In the genomic region with DNA sequence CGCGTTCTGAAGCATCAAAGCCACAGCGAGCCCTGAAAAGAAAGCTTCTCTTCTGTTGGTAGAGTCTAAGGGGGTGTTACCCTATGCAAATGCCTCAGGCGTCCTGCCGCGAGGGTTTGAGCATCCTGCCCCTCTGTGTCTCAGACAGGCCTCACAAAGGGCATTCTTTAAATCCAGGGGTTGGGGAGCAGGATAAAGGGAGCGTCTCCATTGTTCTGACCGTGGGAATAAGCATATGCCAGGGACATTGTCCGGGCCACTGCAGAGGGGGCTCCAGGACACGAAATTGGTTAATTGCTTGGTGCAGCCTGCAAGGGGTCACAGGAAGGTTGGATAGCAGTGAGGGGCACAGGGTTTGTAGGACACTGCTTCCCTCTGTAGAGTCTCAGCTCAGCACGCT, we compare ENCODE assay signal across 8 mouse cellular contexts.
DNase-seq lines count a peak whose midpoint lies in the region; ATAC-seq and TF ChIP-seq lines count a peak whose summit lies in the region.

No protein-coding gene starts in this region.

- peak overlapping the region; percentile 3; the same call in 1 of the 2 replicates for H3K9ac ChIP-seq in lung, embryonic 16.5 days (ENCODE audit: low read length)
- no peak overlapping the region for H3K9ac ChIP-seq in forebrain, embryonic 12.5 days
- no peak overlapping the region for H3K9ac ChIP-seq in liver, embryonic 13.5 days
- H3K9ac ChIP-seq in stomach, postnatal 0 days (ENCODE audit: low read length), result no peak overlapping the region

- H3K27ac ChIP-seq in lung, embryonic 16.5 days (ENCODE audit: low read length), result no peak overlapping the region
- peak overlapping the region; percentile 73 for H3K27ac ChIP-seq in forebrain, embryonic 12.5 days
- H3K27ac ChIP-seq in liver, embryonic 13.5 days, result no peak overlapping the region
- peak overlapping the region; percentile 61; the same call in 1 of the 2 replicates for H3K27ac ChIP-seq in stomach, postnatal 0 days (replicated peaks)

- peak overlapping the region; percentile 22 for H3K4me3 ChIP-seq in lung, embryonic 16.5 days (ENCODE audit: low read length)
- 0 out of 2 replicates have a peak overlapping the region, but pooled peaks have one; percentile 1 for H3K4me3 ChIP-seq in forebrain, embryonic 12.5 days (replicated peaks)
- 0 out of 2 replicates have a peak overlapping the region, but pooled peaks have one; percentile 14 for H3K4me3 ChIP-seq in liver, embryonic 13.5 days (replicated peaks)
- H3K4me3 ChIP-seq in stomach, postnatal 0 days (ENCODE audit: low read depth, low read length), result no peak overlapping the region

- no peak for DNase-seq in lung, postnatal 14 days
- no peak for DNase-seq in liver, embryonic 13.5 days
- no peak for DNase-seq in stomach, postnatal 0 days (ENCODE audit: low spot score)
- DNase-seq in adrenal gland, adult 8-10 months, result no peak
- DNase-seq in gastrocnemius, postnatal 36 days, result no peak
- DNase-seq in left cerebral cortex, postnatal 14 days (ENCODE audit: low spot score in 2 of 2), result no peak

- H3K9me3 ChIP-seq in lung, embryonic 16.5 days (ENCODE audit: control insufficient read depth, low read length), result no peaks in the 10 kb centered on the region
- H3K9me3 ChIP-seq in forebrain, embryonic 12.5 days, result no peaks in the 10 kb centered on the region
- H3K9me3 ChIP-seq in liver, embryonic 13.5 days (replicated peaks), result no peaks in the 10 kb centered on the region
- H3K9me3 ChIP-seq in stomach, postnatal 0 days (ENCODE audit: control insufficient read depth, low read length), result no peaks in the 10 kb centered on the region

- no peak for ATAC-seq in lung, embryonic 16.5 days (ENCODE audit: low read depth)
- ATAC-seq in forebrain, embryonic 12.5 days (ENCODE audit: low FRiP score), result peak; percentile 87
- no peak for ATAC-seq in liver, embryonic 13.5 days (ENCODE audit: low read depth)
- ATAC-seq in stomach, postnatal 0 days (ENCODE audit: low FRiP score, low TSS enrichment), result no peak

- H3K4me1 ChIP-seq in lung, embryonic 16.5 days (replicated peaks; ENCODE audit: control insufficient read depth, insufficient read depth, low read length), result peaks cover 10% of the 10 kb centered on the region
- peaks cover 34% of the 10 kb centered on the region for H3K4me1 ChIP-seq in forebrain, embryonic 12.5 days
- peaks cover 8% of the 10 kb centered on the region; the same call in 1 of the 2 replicates for H3K4me1 ChIP-seq in liver, embryonic 13.5 days (replicated peaks)
- 0 out of 2 replicates have a peak, but pooled peaks cover 2% of the 10 kb centered on the region for H3K4me1 ChIP-seq in stomach, postnatal 0 days (replicated peaks; ENCODE audit: control insufficient read depth, insufficient read depth)

- no peaks in the 10 kb centered on the region for H3K27me3 ChIP-seq in lung, embryonic 16.5 days (ENCODE audit: control insufficient read depth, insufficient read depth, low read depth, low read length)
- no peaks in the 10 kb centered on the region for H3K27me3 ChIP-seq in forebrain, embryonic 12.5 days
- no peaks in the 10 kb centered on the region for H3K27me3 ChIP-seq in liver, embryonic 13.5 days
- no peaks in the 10 kb centered on the region for H3K27me3 ChIP-seq in stomach, postnatal 0 days (ENCODE audit: control insufficient read depth, insufficient read depth, low read length)

- TF ChIP-seq CTCF in stomach, postnatal 0 days (IDR thresholded peaks at IDR 0.05; ENCODE audit: low read depth), result no peak

- intact Hi-C loops in gastrocnemius, postnatal 36 days (cut with DNase I), result no loop called here
- intact Hi-C loops in left cerebral cortex, postnatal 14 days (cut with DNase I), result no loop called here

- no peak for TF ChIP-seq EP300 in stomach, postnatal 0 days (optimal IDR thresholded peaks at IDR 0.05)

- no peaks in the 10 kb centered on the region for H3K36me3 ChIP-seq in lung, embryonic 16.5 days (ENCODE audit: control insufficient read depth, insufficient read depth, low read length)
- H3K36me3 ChIP-seq in forebrain, embryonic 12.5 days (replicated peaks), result no peaks in the 10 kb centered on the region
- no peaks in the 10 kb centered on the region for H3K36me3 ChIP-seq in liver, embryonic 13.5 days
- H3K36me3 ChIP-seq in stomach, postnatal 0 days (ENCODE audit: control insufficient read depth, insufficient read depth, low read length), result no peaks in the 10 kb centered on the region

- 11% methylated on average over 11 of the region's 11 CpGs for WGBS in lung, embryonic 16.5 days
- under 1% methylated on average over 11 of the region's 11 CpGs for WGBS in forebrain, embryonic 12.5 days
- 9% methylated on average over 11 of the region's 11 CpGs for WGBS in liver, embryonic 13.5 days (ENCODE audit: insufficient replicate concordance)
- 16% methylated on average over 11 of the region's 11 CpGs for WGBS in stomach, postnatal 0 days

- peak overlapping the region; percentile 39 for H3K4me2 ChIP-seq in lung, embryonic 16.5 days (ENCODE audit: low read depth, low read length)
- H3K4me2 ChIP-seq in forebrain, embryonic 12.5 days, result peak overlapping the region; percentile 42
- H3K4me2 ChIP-seq in liver, embryonic 13.5 days, result peak overlapping the region; percentile 36
- H3K4me2 ChIP-seq in stomach, postnatal 0 days (replicated peaks; ENCODE audit: low read depth), result peak overlapping the region; percentile 32

Comparison
In these comparisons a context has a peak if more than half of its experiments do, and no peak if none do; other contexts are left out.
1. H3K27ac ChIP-seq: peak in forebrain, embryonic 12.5 days (single experiment) and stomach, postnatal 0 days (single experiment); none in lung, embryonic 16.5 days (single experiment) and liver, embryonic 13.5 days (single experiment).
2. Peak in every context shown above with its lines, with median percentiles within 50 percentile points of each other: H3K4me2 ChIP-seq.